Mouse (Mus musculus): ENCODE results near the gene Lhx2.

Lhx2 gene

DNA sequence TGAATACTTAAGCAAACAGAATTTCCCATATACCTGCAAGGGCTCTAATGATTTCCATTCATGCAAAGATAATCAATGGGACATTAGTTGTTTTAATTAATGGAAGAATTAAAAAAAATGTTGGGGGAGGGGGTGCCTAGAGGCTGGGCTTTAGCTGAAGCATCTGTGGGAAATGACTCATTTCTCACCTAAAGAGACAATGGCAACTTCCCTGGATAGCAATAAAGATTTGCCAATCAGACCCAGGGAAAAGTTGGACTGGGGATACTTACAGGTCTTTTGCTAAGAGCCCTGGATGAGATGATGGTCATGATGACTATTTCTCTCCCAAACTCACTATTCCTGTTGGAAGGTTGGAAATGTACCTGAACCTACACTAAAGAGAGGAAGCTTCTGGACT is 5.6 kb downstream of the Lhx2 start:
- in situ Hi-C loops (cut with MboI; ENCODE audit: low pct_unique_long_range_greater_than_20kb in 1 of 2, low sequenced_read_pairs in 2 of 2, unreplicated experiment in 1 of 2), result no loop called here

DNA sequence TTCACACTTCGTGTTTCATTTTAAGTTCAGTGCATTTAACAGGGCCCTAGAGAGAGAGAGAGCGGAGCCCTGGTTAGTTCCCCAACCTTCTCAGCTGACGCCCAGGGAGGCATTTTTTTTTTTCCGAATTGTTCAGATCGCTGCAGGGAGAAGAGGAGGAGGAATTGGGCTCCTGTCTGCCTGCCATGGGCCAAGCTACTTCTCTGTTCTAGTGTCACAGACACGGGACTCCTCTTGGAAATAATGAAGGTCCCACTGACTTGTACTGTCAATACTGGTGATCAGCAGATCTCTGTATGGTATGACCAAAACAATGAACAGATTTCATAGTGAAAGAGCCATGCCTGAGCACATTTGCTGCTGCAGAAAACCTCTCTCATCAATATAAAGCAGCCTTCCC is 7.3 kb downstream of the Lhx2 start:
- in situ Hi-C loops (cut with MboI; ENCODE audit: low pct_unique_long_range_greater_than_20kb in 1 of 2, low sequenced_read_pairs in 2 of 2, unreplicated experiment in 1 of 2), result no loop called here

DNA sequence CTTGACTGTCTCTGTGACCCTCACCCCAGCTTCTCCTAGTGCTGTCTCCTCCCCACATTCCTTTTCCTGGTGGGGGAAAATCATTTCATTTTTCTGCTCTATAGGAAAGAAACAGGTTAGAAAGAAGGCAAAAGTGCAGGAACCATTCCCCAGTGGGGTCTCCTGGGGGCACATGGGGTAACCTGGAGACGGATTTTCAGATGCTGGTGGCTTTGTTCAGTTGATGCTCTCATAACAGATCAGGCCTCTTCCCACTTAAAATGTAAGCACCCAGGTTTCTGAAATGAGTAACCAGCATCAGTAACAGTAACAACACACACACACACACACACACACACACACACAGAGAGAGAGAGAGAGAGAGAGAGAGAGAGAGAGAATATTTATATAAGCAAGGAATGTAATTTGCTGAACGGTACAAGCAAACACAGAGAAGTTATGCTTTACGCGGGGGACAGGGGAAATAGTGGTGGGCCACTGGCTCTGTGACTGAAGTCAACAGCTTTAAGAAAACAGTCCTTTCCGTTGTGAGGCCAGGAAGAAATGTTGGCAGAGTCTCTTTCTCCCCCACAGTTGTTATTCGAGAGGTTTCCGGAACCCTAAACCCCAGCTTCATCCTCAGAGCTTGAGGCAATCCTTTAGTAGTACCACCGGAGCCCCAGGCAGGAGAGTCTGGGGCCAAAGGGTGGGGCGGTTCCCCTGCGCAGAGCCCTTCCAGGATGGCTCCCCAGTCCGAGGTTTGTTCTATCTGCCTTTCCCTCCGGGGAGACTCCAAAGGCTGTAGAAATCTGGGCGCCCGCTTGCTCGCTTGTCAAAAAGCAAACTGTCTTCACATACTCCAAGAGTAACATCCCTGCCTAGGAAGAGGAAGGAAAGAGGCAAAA is 8.0 kb downstream of the Lhx2 start:
- in situ Hi-C loops (cut with MboI; ENCODE audit: low pct_unique_long_range_greater_than_20kb in 1 of 2, low sequenced_read_pairs in 2 of 2, unreplicated experiment in 1 of 2), result no loop called here

DNA sequence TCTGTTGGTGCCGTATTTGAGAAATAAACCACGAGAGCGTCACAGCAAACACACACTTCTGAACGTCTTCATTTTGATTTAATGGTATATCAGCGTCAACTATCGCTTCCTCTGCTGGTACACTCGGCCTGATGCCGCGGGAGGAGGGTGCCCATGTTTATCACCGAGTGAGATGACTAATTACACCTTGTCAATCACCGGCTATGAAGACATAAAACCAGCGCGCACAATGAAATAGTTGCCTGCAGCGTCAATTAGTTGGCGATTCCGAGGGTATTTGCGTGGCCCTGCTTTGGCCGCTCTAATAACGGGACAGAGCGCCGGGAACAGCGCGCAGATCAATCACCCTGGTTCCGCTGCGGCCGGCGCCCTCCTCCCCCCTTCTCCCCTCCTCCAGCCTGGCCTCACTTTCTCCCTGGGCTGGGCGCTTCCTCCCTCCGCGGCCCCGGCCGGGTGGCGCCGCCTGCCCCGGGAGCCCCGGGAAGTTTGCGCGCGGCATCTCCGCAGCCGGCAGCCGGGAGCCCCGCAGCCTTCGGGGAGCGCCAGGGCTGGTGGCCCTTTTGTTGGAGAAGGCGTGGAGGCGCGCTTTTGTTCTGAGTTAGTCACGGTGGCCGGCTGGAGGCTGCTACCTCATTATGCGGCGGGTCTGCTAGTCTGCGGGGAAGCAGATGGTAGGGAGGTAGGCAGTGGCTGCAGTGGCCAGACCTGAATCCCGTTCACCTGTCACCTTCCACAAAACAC is 8.9 kb downstream of the Lhx2 start:
- in situ Hi-C loops (cut with MboI; ENCODE audit: low pct_unique_long_range_greater_than_20kb in 1 of 2, low sequenced_read_pairs in 2 of 2, unreplicated experiment in 1 of 2), result no loop called here

DNA sequence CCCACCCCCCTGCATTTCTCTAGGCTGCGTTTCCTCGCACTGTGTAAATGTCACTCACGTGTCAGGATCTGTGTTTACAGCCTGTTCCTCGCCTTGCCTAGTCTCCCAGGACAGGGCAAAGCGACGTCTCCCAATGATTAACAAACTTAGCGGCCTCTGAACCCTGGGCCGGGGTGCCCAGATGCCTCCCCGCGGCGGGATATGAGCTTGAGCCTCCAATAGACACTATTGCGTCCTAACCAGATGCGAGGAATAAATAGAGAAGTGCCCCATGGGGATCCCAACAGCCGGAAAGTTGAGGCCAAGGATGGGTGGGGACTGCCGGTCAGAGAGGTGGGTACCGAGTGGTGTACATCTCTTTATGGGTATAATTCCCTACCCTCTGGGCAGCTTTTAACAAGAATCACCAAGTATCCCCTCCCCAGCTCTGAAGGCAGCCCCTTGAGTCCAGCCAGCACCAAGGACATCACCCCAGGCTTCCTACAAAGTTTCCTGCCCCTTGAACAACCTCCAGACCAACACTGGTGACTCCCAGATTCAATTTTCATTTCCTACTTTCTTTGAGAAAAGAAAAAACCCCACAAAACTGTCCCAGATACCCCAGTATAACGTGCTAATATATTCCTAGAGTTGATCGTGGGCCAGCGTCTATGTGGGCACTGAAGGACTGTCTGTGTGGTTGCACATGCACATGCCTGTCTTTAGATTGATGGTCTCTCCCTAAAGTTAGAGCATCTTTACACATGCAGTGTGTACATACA is 9.8 kb downstream of the Lhx2 start:
- in situ Hi-C loops (cut with MboI; ENCODE audit: low pct_unique_long_range_greater_than_20kb in 1 of 2, low sequenced_read_pairs in 2 of 2, unreplicated experiment in 1 of 2), result no loop called here

DNA sequence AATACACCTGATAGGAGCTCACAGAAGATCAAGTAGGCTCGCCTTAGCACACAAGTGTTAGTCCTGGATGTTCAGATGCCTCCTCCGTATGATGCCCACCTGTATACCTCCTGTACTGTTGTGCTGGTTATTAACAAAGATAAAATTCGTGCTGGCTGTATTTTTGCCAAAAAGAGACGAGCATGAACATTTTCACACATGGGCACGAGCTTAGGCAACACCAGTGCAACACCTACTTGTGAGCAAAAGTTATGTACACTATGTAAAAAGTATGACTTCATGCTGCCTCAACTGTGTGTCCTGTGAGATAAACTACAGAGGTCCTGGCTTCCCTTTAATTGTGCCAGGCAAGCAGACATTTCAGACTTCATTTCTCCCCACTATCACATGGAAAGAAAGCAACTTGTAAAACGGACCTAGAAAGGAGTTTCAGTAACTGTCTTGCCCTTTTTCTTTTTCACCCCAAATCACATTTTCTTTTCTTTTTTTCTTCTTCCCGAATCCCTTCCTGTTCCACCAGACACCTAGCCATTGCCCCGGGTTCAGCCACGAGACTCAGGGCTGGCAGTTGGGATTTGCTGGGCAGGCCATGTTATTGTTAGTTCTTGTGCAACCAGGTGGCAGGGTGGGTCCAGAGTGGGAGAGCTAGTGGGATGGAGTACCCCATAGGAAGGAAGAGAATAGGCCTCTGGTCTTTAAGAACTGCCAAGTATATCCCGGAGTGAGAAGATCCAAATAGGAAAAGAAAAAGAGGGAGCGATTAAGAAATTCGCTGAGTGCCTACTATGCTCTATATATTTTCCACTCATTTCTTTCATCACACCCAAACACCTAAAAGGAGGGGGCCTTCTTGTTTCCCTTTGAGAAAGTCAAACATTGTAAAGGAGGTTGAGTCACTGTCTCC is 10.6 kb downstream of the Lhx2 start:
- in situ Hi-C loops (cut with MboI; ENCODE audit: low pct_unique_long_range_greater_than_20kb in 1 of 2, low sequenced_read_pairs in 2 of 2, unreplicated experiment in 1 of 2), result no loop called here

DNA sequence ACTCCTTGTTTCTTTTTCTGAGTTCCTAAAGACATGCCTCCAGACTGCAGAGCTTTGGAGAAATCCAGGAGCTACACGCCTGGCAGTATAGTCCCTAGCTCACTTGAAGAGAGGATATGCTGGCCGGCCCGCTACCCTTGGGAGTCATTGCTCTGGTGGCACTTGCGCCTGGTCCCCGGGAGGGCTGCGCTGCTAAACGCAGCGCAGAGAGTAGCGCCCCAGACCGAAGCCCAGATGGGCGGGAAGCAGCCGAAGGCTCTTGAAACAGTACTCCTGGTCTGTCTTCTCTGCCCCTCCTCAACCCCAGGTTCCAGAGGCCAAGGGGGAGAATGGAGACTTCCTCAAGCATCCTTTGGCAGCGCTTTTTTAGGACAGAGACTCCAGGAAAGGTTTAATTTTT is 11.3 kb downstream of the Lhx2 start:
- in situ Hi-C loops (cut with MboI; ENCODE audit: low pct_unique_long_range_greater_than_20kb in 1 of 2, low sequenced_read_pairs in 2 of 2, unreplicated experiment in 1 of 2), result no loop called here

DNA sequence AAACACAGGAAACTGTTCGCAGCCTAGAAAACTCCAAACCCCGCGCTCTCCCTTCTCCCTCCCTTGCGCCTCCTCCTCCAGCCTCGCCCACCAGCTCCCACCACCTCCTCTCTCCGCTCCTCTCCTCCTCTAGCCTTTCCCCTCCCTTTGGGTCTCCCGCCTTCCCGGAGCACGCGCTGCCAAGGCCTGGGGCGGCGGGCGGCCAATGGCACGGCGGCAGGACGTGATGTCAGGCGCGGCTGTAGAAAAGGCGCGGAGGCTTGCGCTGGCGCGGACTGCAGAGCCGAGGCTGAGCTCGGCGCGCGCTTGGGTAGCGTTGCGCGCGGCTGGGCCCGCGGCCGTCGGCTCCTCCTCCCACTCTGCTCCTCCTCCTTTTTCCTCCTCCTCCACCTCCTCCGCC is 11.7 kb downstream of the Lhx2 start:
- in situ Hi-C loops (cut with MboI; ENCODE audit: low pct_unique_long_range_greater_than_20kb in 1 of 2, low sequenced_read_pairs in 2 of 2, unreplicated experiment in 1 of 2), result no loop called here

DNA sequence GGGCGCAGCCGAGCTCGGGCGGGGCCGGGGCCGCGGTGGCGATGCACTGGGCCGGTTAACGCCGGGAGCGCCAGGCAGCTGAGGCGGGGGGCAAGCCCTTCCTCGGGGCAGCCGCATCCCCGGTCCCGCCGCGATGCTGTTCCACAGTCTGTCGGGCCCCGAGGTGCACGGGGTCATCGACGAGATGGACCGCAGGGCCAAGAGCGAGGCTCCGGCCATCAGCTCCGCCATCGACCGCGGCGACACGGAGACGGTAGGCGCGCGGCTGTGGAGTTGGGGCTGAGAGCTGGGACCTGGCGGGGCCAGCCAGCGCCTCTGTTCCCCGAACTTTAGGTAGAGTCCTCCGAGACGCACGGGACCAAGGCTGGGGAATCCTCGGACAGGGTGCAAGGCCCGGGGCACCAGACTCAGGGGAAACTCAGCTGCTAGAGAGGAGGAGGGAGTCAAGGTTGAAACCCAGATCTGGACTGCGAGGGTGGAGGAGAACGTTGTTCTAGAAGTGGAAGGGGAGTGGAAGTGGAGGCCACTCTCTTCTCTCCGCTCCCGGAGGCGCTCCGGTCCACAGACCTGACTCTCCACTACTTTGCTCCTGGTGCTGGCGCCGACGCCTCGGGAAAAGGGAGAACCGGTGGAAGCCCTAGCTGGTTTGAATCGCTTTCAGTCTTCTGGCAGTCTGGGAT is 12.7 kb downstream of the Lhx2 start:
- in situ Hi-C loops (cut with MboI; ENCODE audit: low pct_unique_long_range_greater_than_20kb in 1 of 2, low sequenced_read_pairs in 2 of 2, unreplicated experiment in 1 of 2), result no loop called here

DNA sequence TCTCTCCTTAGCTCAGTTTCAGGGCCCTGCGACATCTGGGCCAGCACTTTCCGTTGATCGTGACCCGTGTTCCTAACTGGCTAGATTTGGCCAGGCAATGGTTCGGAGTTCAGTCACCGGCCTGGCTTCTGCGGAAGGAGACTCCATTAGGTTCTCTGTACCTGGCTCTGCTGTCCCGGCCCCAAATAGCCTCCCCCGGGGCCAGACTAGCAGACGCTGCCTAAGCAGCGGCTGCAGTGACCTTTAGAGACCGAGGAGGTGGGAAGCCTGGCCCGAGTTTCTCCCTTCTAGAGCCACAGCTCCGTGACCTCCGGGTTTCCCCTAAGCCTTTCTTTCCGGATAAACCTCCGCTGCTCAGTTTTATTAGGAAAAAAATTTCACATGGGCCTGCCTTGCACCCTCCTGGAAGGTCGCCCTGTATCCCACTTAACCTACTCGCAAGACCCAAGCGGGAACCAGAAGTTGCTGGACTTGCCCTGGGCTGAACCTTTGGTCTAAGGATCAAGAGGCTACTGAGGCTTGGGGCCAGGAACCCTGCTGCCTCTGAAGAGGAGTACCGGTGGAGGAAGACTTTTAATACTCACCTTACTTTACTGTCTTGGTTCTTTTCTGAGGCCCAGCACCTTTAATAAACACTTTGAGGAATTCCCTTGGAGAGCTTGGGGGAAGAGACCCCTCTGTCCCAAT is 13.4 kb downstream of the Lhx2 start:
- in situ Hi-C loops (cut with MboI; ENCODE audit: low pct_unique_long_range_greater_than_20kb in 1 of 2, low sequenced_read_pairs in 2 of 2, unreplicated experiment in 1 of 2), result no loop called here

DNA sequence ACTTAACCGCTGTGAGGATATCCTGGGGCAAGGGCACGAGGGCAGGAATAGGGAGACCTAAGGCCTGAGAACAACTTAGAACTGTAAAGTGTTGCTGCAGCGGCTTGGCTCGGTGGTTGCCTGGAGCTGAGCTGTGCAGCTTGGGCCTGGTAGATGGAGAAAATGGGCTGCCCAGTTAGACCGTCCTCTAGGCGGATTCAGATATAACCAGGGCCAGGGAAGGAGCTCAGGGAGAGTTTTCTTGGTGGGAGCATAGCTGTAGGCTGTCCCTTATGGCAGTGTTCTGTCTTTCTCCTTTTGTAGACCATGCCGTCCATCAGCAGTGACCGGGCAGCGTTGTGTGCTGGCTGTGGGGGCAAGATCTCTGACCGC is 13.9 kb downstream of the Lhx2 start:
- in situ Hi-C loops (cut with MboI; ENCODE audit: low pct_unique_long_range_greater_than_20kb in 1 of 2, low sequenced_read_pairs in 2 of 2, unreplicated experiment in 1 of 2), result no loop called here

DNA sequence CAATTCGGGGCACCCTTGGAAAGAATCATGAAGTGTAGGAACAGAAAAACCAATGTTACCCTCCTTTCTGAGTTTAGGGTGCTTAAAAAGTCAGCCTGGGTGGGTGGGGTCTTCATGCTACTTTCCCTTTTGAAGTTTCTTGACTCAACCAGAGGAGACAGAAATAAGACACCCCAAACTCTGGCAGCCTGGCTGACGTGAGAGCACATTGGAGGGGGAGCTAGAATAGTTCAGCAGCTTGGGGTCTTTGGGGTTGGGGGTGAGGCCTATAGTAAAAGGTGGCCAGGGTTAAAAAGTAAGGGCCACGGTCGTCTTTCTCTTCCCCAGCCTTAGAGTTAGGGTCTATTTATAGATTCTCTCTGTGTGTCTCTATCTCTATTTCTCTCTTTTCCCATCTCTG is 14.6 kb downstream of the Lhx2 start:
- in situ Hi-C loops (cut with MboI; ENCODE audit: low pct_unique_long_range_greater_than_20kb in 1 of 2, low sequenced_read_pairs in 2 of 2, unreplicated experiment in 1 of 2), result no loop called here

DNA sequence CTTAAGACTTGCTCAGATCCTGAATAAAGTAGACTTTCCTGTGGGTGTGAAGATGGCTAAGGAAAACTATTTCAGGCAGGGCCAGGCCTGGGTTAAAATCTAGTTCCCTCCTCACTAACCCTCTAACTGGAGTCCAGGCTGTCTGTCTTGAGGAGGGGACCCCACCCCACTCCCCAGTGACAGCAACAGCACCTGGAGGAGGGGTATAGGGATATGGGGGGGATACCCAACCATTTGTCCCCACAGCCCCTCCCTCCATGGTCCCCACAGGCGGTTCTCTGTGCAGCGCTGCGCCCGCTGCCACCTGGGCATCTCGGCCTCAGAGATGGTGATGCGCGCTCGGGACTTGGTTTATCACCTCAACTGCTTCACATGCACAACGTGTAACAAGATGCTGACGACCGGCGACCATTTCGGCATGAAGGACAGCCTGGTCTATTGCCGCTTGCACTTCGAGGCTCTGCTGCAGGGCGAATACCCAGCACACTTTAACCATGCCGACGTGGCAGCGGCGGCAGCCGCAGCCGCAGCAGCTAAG is 15.2 kb downstream of the Lhx2 start:
- in situ Hi-C loops (cut with MboI; ENCODE audit: low pct_unique_long_range_greater_than_20kb in 1 of 2, low sequenced_read_pairs in 2 of 2, unreplicated experiment in 1 of 2), result no loop called here

DNA sequence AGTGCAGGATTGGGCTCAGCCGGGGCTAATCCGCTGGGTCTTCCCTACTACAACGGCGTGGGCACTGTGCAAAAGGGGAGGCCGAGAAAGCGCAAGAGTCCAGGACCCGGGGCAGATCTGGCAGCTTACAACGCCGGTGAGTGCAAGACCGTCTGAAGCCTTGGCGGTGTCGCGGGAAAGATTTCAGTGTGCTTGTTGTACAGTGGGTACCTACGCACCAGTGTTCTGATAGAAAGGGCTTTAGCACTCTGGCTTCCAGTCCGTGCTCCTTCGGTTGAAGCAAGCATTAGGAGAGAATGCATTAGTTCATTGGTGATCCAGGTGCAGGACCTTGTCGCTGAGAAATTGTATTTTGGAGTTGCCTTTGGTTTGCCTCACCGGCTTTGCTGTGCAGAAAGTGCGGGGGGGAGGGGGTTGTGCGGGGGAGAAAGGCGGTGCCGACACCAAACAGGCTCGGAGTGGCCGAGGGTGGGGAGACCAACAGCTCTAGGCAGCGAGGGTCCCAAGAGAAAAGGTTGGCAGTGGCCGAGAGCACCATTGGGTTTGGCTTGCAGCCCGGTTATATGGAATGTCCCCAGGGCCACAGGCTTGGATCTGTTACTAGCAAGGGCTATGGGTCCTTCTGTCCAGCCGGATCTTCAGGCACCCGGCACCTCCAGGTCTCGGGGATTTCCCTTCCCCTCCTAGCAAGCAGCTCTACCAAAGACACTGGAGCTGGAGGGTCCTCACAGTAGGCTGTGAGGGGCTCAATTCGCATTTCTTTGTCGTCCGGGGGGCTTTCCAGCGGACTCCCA is 15.8 kb downstream of the Lhx2 start:
- in situ Hi-C loops (cut with MboI; ENCODE audit: low pct_unique_long_range_greater_than_20kb in 1 of 2, low sequenced_read_pairs in 2 of 2, unreplicated experiment in 1 of 2), result no loop called here

DNA sequence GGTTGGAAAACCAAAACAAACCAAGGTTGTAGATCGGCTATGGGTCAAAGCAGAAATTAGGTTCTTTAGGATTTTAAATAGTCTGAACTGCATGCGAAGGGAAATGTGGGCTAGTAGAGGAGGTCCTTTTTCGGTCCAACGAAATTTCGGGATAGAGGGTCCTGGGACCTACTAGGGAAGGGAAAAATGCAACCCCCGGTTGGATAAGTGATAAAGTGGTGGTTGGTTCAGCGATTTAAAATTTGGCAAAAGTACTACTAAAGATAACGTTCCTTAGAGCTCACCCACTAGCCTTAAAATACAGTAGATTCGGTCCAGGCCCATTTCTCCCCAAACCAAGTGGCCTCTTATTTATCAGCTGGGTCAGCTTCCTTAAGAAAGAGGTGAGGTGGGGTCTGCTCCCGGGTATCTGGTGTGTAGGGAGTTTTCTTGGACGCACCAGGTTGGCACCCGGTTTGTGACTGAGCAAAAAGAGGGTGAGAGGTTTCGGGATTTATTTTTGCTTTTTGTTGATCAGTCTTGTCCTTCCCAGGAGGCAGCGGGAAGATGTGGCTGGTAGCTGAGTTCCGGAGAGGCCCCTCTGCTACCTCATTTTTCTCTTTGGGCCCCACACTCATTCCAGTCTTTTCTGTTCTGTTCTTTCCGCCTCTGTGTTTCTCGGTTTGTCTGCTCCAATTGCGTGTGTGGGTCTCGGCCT is 16.8 kb downstream of the Lhx2 start:
- in situ Hi-C loops (cut with MboI; ENCODE audit: low pct_unique_long_range_greater_than_20kb in 1 of 2, low sequenced_read_pairs in 2 of 2, unreplicated experiment in 1 of 2), result no loop called here

Data from mouse embryonic stem cell (cell line).